Mouse (Mus musculus): ENCODE data around the gene Zbtb16. TPM values are rescaled to one million over a fixed set of nuclear protein-coding genes. Genes with fewer than 3 reads are reported as not detected.

Zbtb16 gene
- total and polyA plus RNA-seq, 3 experiments: 0.04 to 0.72 TPM; not detected in 1

DNA sequence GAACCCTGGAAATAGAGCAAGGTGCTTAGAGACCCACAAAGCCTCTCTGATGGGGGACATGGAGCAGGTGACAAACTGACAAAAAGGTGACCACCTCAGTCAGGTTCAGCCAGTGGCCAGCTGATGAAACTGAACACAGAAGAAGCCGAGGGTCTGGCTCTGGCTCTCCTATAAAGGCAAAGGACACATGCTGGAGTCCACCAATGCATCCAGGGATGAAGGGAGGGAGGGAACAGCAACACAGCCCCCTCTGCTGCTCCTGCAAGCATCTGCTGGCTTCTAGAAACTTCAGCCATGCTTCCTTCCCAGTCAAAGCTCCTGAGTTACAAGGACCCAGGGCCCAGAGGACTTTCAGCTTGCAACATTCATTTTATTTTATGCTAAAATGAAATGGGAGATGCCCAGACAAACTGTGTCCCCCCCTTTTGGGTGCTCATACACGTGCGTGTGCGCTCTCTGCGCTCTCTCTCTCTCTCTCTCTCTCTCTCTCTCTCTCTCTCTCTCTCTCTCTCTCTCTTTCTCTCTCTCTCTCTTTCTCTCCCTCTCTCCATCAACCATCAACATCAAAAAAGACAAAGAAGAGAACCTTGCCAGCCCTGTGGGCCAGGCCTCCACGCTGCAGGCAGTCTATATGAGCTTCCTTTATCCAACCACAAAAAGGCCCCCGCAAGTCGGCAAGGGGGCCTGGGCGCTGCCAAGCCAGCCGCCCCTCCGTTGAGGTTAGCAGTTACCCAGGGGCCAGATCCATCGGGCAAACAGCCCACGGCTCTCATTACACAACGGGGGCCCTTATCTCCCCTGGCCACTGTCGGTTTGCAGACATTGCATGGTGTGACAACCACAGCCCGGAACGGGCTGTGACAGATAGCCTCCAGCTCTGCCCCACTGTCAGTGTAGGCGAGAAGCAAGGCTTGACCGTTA lies 21.8 kb downstream of the Zbtb16 start:
- DNase-seq (ENCODE audit: low read depth, low spot score): peak; percentile 94
- H3K4me1 ChIP-seq (ENCODE audit: control insufficient read depth in 1 of 2, insufficient read depth in 2 of 2, low read length in 2 of 2): peaks cover 13 to 49% of the 10 kb centered on the region in 2 experiments
- peak overlapping the region; percentile 63 for H3K9ac ChIP-seq (ENCODE audit: control insufficient read depth, low read depth, low read length, poor library complexity, severe bottlenecking)
- H3K27me3 ChIP-seq (ENCODE audit: control insufficient read depth in 1 of 2, insufficient read depth in 2 of 2, low read length in 2 of 2): no peaks in the 10 kb centered on the region
- no peaks in the 10 kb centered on the region; the same call in 1 of the 2 replicates for H3K79me2 ChIP-seq (ENCODE audit: control insufficient read depth, insufficient read depth, low read length, poor library complexity)
- peak overlapping the region in 1 of 2 experiments; percentile 44; a peak in 2 of 4 replicates for H3K4me3 ChIP-seq (ENCODE audit: control insufficient read depth in 1 of 2, insufficient read depth in 1 of 2, low read depth in 2 of 2, low read length in 2 of 2)
- H3K27ac ChIP-seq (ENCODE audit: control insufficient read depth, low read depth, low read length): peak overlapping the region; percentile 95
- H3K36me3 ChIP-seq (ENCODE audit: control insufficient read depth in 1 of 2, insufficient read depth in 2 of 2, low read length in 2 of 2): peaks cover 0 to 38% of the 10 kb centered on the region in 2 experiments; a peak in 2 of 4 replicates
- no peaks in the 10 kb centered on the region for H3K9me3 ChIP-seq (replicated peaks; ENCODE audit: insufficient read depth, low read length)
- peak; percentile 94 to 99 for TF ChIP-seq EP300 (IDR thresholded peaks at IDR 0.05; ENCODE audit: low read depth in 1 of 2, low read length in 2 of 2)
- no peak for TF ChIP-seq POLR2AphosphoS2 (IDR thresholded peaks at IDR 0.05; ENCODE audit: low read length)
- TF ChIP-seq ZKSCAN1 (IDR thresholded peaks at IDR 0.05; ENCODE audit: low read depth, low read length): no peak
- no peak for TF ChIP-seq E2F4 (IDR thresholded peaks at IDR 0.05; ENCODE audit: borderline replicate concordance, low read depth, low read length)
- peak; percentile 98; the same call in 1 of the 2 replicates for TF ChIP-seq JUND (IDR thresholded peaks at IDR 0.05; ENCODE audit: low read depth, low read length)
- no peak for TF ChIP-seq KAT2A (conservative IDR thresholded peaks at IDR 0.05; ENCODE audit: low read depth, low read length)
- peak; percentile 96 for TF ChIP-seq GATA1 (IDR thresholded peaks at IDR 0.05; ENCODE audit: low read depth, low read length)
- no peak for TF ChIP-seq ELF1 (IDR thresholded peaks at IDR 0.05; ENCODE audit: low read depth, low read length)
- TF ChIP-seq USF1 (IDR thresholded peaks at IDR 0.05; ENCODE audit: low read depth, low read length): no peak
- no peak for TF ChIP-seq CTCF (IDR thresholded peaks at IDR 0.05 in 2 of 3, conservative IDR thresholded peaks at IDR 0.05 in 1 of 3; ENCODE audit: control insufficient read depth in 1 of 3, insufficient read depth in 1 of 3, low read depth in 2 of 3, low read length in 3 of 3, poor library complexity in 1 of 3, severe bottlenecking in 1 of 3)
- no peak for TF ChIP-seq MAFK (IDR thresholded peaks at IDR 0.05; ENCODE audit: borderline replicate concordance, low read depth, low read length)
- TF ChIP-seq BHLHE40 (IDR thresholded peaks at IDR 0.05; ENCODE audit: borderline replicate concordance, low read depth, low read length): peak; percentile 60; the same call in 1 of the 2 replicates
- TF ChIP-seq MXI1 (IDR thresholded peaks at IDR 0.05; ENCODE audit: low read depth, low read length): no peak
- 0 out of 2 replicates have a peak, but pooled peaks have one; percentile 28 for TF ChIP-seq NELFE (IDR thresholded peaks at IDR 0.05; ENCODE audit: low read depth, low read length)
- no peak for TF ChIP-seq NRF1 (IDR thresholded peaks at IDR 0.05; ENCODE audit: insufficient read depth, low read depth, low read length, poor library complexity, severe bottlenecking)
- no peak for TF ChIP-seq USF2 (IDR thresholded peaks at IDR 0.05; ENCODE audit: borderline replicate concordance in 1 of 2, insufficient read depth in 1 of 2, low read depth in 1 of 2, low read length in 2 of 2)
- TF ChIP-seq TAL1 (IDR thresholded peaks at IDR 0.05; ENCODE audit: low read length): peak; percentile 93
- no peak; the same call in 1 of the 2 replicates for TF ChIP-seq RAD21 (IDR thresholded peaks at IDR 0.05; ENCODE audit: low read depth, low read length)
- peak; percentile 86 for TF ChIP-seq SIN3A (IDR thresholded peaks at IDR 0.05; ENCODE audit: low read length)
- no peak for TF ChIP-seq MAX (IDR thresholded peaks at IDR 0.05; ENCODE audit: low read length)
- no peak for TF ChIP-seq MAZ (IDR thresholded peaks at IDR 0.05; ENCODE audit: low read depth, low read length)
- no peak for TF ChIP-seq SMC3 (IDR thresholded peaks at IDR 0.05; ENCODE audit: low read depth, low read length)
- TF ChIP-seq UBTF (IDR thresholded peaks at IDR 0.05; ENCODE audit: borderline replicate concordance, insufficient read depth, low read depth, low read length): peak; percentile 82; the same call in 1 of the 2 replicates
- no peak for TF ChIP-seq GABPA (IDR thresholded peaks at IDR 0.05; ENCODE audit: low read depth, low read length)
- TF ChIP-seq POLR2A (IDR thresholded peaks at IDR 0.05; ENCODE audit: control insufficient read depth in 1 of 2, insufficient read depth in 1 of 2, low read depth in 1 of 2, low read length in 2 of 2, poor library complexity in 1 of 2): 0 out of 4 replicates have a peak, but pooled peaks of 1 of the 2 experiments have one; percentile 39
- TF ChIP-seq ZNF384 (IDR thresholded peaks at IDR 0.05; ENCODE audit: low read depth, low read length): peak; percentile 15; the same call in 1 of the 2 replicates
- TF ChIP-seq RCOR1 (IDR thresholded peaks at IDR 0.05; ENCODE audit: low read depth, low read length): peak; percentile 70; the same call in 1 of the 2 replicates
- no peak for TF ChIP-seq MYC (IDR thresholded peaks at IDR 0.05; ENCODE audit: low read depth, low read length)
- TF ChIP-seq TCF12 (IDR thresholded peaks at IDR 0.05; ENCODE audit: low read depth, low read length): peak; percentile 96
- TF ChIP-seq ZC3H11A (IDR thresholded peaks at IDR 0.05; ENCODE audit: low read depth, low read length): no peak
- TF ChIP-seq CHD1 (IDR thresholded peaks at IDR 0.05; ENCODE audit: low read depth, low read length): no peak
- peak; percentile 97 for TF ChIP-seq MYB (IDR thresholded peaks at IDR 0.05; ENCODE audit: low read depth, low read length)
- no peak; the same call in none of the 2 replicates for TF ChIP-seq TBP (IDR thresholded peaks at IDR 0.05; ENCODE audit: low read depth, low read length)
- TF ChIP-seq MEF2A (IDR thresholded peaks at IDR 0.05; ENCODE audit: extremely low read depth, insufficient replicate concordance, low read depth, low read length, poor library complexity, severe bottlenecking): no peak
